Mouse (Mus musculus): ENCODE data around the gene Egf.

DNA sequence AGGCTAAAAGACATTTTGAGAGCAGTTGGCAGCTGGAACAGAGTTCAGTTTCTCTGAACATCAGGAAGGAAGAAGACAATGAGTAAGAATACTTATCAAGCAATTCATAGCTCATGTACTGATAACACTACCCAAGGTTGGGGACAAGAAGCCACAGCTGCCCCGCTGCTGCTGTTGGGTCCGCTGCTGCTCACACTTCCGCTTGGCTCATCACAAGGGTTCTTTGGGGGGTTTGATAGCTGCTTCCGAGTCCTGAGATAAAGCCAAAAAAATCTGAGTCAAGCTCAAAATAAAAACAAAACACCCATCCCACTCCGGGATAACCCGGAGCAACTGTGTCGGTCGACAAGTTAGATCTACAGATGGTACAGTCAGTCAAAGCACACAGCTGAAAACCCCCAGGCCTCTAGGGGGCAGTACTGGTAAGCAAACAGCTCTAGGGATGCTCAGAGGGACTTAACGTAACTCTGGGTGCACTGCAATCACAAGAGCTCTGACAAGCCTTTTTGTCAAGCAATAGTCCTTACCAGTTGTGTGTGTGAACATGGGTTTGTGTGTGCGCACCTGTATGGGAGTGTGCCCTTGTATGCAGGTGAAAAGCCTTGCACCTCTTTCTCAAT, 71.9 kb downstream of the Egf start:
- TF ChIP-seq TAL1 (IDR thresholded peaks at IDR 0.05; ENCODE audit: low read length): no peak
- no peak for TF ChIP-seq GATA1 (IDR thresholded peaks at IDR 0.05; ENCODE audit: low read length)

Data from erythroblast, embryonic 14.5 days (primary cell).